Mouse (Mus musculus) neural tube, embryonic 11.5 days (tissue): ENCODE measurements around the gene B3gat3. TPM values are rescaled to one million over a fixed set of nuclear protein-coding genes. Genes with fewer than 3 reads are reported as not detected.

Experiments used
- ATAC-seq: fragments of 200-750 bp; cut with Nextera tagmentation; 2 replicates; pipeline ENCODE4 v1.8.0; 2017; ENCODE audit warnings: moderate number of reproducible peaks, mild to moderate bottlenecking, moderate TSS enrichment, moderate library complexity; ENCODE audit not compliant: insufficient read depth, low FRiP score, low TSS enrichment
- DNase-seq: peaks from one replicate; pipeline ENCODE4 v3.0.0-alpha.2; 2015; ENCODE audit warnings: low spot score
- H3K27ac ChIP-seq: fragments of 300-500 bp; sonication (generic); 2 replicates; pipeline ENCODE4 v1.5.1; 2014; ENCODE audit warnings: low read depth, mild to moderate bottlenecking, low read length
- H3K27me3 ChIP-seq: fragments of 300-500 bp; sonication (generic); 2 replicates; pipeline ENCODE4 v1.6.1; 2014; ENCODE audit warnings: mild to moderate bottlenecking, low read length, mixed read lengths; ENCODE audit not compliant: control insufficient read depth, insufficient read depth
- H3K36me3 ChIP-seq: fragments of 300-500 bp; sonication (generic); 2 replicates; pipeline ENCODE4 v1.6.1; 2014; ENCODE audit warnings: mild to moderate bottlenecking, low read length, moderate library complexity, mixed read lengths; ENCODE audit not compliant: control insufficient read depth, insufficient read depth
- H3K4me1 ChIP-seq: fragments of 300-500 bp; sonication (generic); 2 replicates; pipeline ENCODE4 v1.6.1; 2014; ENCODE audit warnings: low read length, mixed read lengths; ENCODE audit not compliant: control insufficient read depth, insufficient read depth
- H3K4me2 ChIP-seq: fragments of 300-500 bp; sonication (generic); 2 replicates; pipeline ENCODE4 v1.6.1; 2014; ENCODE audit warnings: low read depth, mild to moderate bottlenecking, moderate library complexity
- H3K4me3 ChIP-seq: fragments of 300-500 bp; sonication (generic); 2 replicates; pipeline ENCODE4 v1.5.1; 2014; ENCODE audit warnings: low read depth, low read length
- H3K9ac ChIP-seq: fragments of 300-500 bp; sonication (generic); 2 replicates; pipeline ENCODE4 v1.6.1; 2014; ENCODE audit warnings: mild to moderate bottlenecking, low read length
- H3K9me3 ChIP-seq: fragments of 300-500 bp; sonication (generic); 2 replicates; pipeline ENCODE4 v1.6.1; 2016; ENCODE audit warnings: low read length; ENCODE audit not compliant: control insufficient read depth
- WGBS: fragments of 180-500 bp; shearing (Covaris S2); extraction: QIAGEN DNeasy Blood & Tissue Kit; methylation state at CpG from one replicate; pipeline ENCODE4 v1.1.7; 2014; 5-methylcytosine and 5-hydroxymethylcytosine counted together
- polyA plus RNA-seq: library from polyadenylated mRNA; unstranded; fragments of >200 nt; fragmentation: Nextera tagmentation; extraction: Ambion mirVana; gene quantifications from 2 replicates; pipeline ENCODE4 v1.2.1, GENCODE M21; 2014

The B3gat3 gene
- polyA plus RNA-seq, 1 experiment from 2014 or later, result 59.0 TPM

DNA sequence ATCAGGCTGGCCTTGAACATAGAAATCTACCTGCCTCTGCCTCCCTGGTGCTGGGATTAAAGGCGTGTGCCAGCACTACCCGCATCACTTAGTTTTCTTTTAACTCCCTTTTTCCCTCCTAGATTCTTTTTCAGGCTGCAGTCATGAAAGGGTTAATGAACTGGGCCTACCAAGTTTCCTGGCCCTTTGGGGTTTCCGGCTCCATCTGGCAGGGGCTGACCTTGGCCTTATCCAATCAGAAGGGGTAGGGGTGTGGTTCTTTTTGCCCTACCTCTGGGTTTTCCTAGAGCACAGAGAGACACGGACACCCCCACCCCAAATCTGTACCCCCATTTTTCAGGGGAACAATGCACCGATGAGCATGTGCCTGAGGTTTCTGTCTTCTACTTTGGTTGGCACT is 24.6 kb downstream of the B3gat3 start:
- no peak overlapping the region for H3K27ac ChIP-seq
- no peaks in the 10 kb centered on the region for H3K9me3 ChIP-seq
- H3K27me3 ChIP-seq, result no peaks in the 10 kb centered on the region
- no peak overlapping the region for H3K9ac ChIP-seq
- no peak overlapping the region for H3K4me3 ChIP-seq
- ATAC-seq, result no peak
- H3K4me1 ChIP-seq, result peaks cover 9% of the 10 kb centered on the region; the same call in 1 of the 2 replicates
- no peak overlapping the region for H3K4me2 ChIP-seq
- DNase-seq, result peak; percentile 77
- 59% methylated on average over 5 of the region's 5 CpGs for WGBS
- H3K36me3 ChIP-seq, result peaks cover 30% of the 10 kb centered on the region

DNA sequence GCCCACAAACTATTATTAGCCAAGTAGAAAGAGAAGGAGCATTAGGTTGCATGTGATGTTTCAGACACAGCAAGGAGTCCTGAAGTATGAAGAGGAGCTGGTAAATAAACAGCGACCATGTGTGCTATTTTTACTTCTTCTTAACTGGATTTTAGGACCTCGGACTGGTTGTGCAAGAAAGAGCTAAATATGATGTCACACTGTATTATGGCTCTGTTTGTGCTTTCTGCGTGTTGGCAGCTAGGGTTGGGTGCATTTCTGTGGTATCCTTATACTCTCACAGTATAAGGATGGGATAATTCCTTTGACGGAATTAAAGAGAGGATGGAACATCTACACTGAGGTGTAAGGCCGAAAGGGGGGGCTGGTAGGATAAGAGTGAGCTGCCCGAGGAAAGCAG is 25.1 kb downstream of the B3gat3 start:
- DNase-seq (no peak), ATAC-seq (no peak)
- H3K4me2 ChIP-seq, result no peak overlapping the region
- H3K4me3 ChIP-seq, result no peak overlapping the region
- no peaks in the 10 kb centered on the region for H3K27me3 ChIP-seq
- WGBS, result 86% methylated on average over 6 of the region's 6 CpGs
- H3K27ac ChIP-seq, result no peak overlapping the region
- no peaks in the 10 kb centered on the region for H3K9me3 ChIP-seq
- peaks cover 30% of the 10 kb centered on the region for H3K36me3 ChIP-seq
- no peak overlapping the region for H3K9ac ChIP-seq
- peaks cover 9% of the 10 kb centered on the region; the same call in 1 of the 2 replicates for H3K4me1 ChIP-seq

DNA sequence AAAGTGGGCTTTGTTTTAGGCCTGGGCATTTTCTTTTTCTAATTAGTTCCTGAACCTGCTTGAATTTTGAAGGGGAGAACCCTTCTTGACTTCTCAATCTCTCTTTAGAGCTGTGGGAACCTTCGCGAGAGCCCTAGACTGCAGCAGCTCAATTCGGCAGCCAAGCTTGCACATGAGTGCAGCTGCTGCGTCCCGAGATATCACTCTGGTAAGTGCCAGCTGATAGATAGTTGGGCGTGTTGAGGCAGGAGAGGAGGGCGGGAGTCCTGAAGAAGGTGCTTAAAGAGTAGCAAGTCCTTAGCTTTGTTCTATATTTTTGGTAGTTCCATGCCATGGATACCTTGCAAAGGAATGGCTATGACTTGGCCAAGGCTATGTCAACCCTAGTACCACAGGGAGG is 26.8 kb downstream of the B3gat3 start:
- whole genome bisulfite sequencing, result 95% methylated on average over 7 of the region's 7 CpGs
- DNase-seq, result no peak
- Histone ChIP-seq H3K4me2 (no peak overlapping the region), H3K36me3 (peaks cover 36% of the 10 kb centered on the region), H3K27ac (no peak overlapping the region), H3K27me3 (no peaks in the 10 kb centered on the region), H3K4me3 (no peak overlapping the region), H3K4me1 (peaks cover 6% of the 10 kb centered on the region; the same call in 1 of the 2 replicates), H3K9ac (no peak overlapping the region), H3K9me3 (no peaks in the 10 kb centered on the region)
- ATAC-seq, result no peak

DNA sequence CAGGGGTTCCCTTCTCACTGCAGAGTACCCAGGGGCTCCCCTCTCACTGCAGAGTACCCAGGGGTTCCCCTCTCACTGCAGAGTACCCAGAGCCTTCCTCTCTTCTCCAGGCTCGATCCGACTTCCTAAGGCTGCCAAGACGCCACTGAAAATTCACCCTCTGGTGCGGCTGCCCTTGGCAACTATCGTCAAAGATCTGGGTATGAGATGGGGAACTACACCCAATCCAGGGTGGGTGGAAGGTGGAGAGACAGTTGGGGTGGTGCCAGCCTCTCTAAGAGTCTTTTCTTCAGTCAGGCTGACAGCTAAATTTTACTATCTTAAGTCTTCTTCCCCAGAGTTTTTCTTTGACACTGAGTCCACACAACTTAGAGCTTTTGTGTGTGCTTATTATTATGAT is 30.0 kb downstream of the B3gat3 start:
- ATAC-seq (no peak), DNase-seq (no peak)
- Histone ChIP-seq H3K4me3 (no peak overlapping the region), H3K27me3 (no peaks in the 10 kb centered on the region), H3K9ac (no peak overlapping the region), H3K27ac (no peak overlapping the region), H3K4me1 (no peaks in the 10 kb centered on the region; the same call in 1 of the 2 replicates), H3K9me3 (no peaks in the 10 kb centered on the region), H3K4me2 (no peak overlapping the region), H3K36me3 (peaks cover 36% of the 10 kb centered on the region)
- 91% methylated on average over 5 of the region's 5 CpGs for WGBS

DNA sequence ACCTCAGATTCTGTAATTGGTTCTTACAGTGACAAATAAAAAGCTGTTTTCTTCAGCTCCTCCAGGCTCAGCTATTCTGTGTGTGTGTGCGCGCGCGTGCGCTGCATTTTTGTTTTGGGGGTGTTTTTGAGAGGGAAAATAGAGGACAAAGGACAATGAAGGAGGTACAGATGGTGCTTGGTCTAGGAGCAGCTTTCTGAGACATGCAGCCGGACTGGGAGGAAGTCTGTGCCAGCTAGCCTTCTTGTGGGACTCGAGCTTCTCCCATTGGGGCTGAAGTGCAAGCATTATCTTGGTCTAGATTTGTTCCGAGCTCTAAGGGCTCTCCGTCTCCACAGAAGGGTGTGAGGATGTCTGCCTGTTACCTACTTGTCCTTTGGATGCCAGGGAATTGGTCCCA is 32.1 kb downstream of the B3gat3 start:
- peak overlapping the region; percentile 72; the same call in 1 of the 2 replicates for H3K27ac ChIP-seq
- no peak overlapping the region for H3K4me3 ChIP-seq

DNA sequence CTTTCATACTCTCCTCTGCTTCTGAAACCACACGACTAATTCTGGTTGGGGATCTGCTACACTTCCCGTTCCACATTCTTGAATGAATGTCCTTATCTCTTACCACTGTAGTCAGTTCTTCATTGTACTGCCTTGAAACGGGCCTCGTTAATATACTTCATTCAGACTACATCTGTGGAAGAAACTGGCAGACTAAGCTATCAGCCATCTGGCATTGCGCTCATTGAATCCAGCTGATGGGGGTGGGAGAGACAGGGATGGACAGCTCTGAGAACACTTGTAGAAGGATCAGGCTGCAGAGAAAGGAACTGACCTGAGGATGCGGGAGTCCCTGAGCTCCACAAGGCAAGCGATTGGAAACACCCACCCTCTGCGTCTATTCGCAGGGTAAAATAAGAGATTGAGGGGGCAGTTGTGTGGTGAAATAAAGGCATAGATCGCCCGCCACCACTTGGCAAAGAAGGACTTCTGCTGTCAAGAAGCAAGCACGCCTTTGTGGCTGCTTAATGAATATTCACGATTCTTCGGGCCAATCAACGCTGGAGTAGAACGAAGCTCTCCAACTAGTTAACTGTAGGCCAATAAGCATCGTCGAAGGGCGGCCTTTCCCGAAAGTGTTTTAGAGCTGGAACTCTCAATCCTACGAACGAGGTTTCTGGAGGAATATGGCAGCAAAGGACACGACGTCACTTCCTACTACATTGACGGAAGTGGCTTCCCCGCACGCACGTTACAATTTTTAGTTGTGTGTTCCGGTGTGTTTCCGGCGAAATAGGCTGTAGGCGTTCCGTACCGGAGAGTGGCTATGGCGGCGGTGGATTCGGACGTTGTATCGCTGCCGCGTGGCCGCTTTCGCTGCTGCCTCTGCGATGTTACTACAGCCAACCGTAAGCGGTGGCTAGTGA is 33.2 kb downstream of the B3gat3 start, which contains the start of gene Tut1:
TSS of gene Tut1 (plus strand) at position 713 of the 905 bp plus-strand sequence.
- Histone ChIP-seq H3K9me3 (no peaks in the 10 kb centered on the region), H3K4me3 (peak within 1 kb of the TSS; percentile 52), H3K27ac (peak within 1 kb of the TSS; percentile 72), H3K36me3 (peaks cover 15% of the 10 kb centered on the region), H3K27me3 (no peaks in the 10 kb centered on the region), H3K4me1 (no peaks in the 10 kb centered on the region), H3K9ac (peak within 1 kb of the TSS; percentile 71), H3K4me2 (peak within 1 kb of the TSS; percentile 82)
- peak; percentile 95 for ATAC-seq
- WGBS, result 4% methylated on average over 46 of the region's 46 CpGs
- DNase-seq, result peak; percentile 91

More for the DNA sequence above, 32.1 kb downstream of the B3gat3 start:
- 90% methylated on average over 9 of the region's 9 CpGs for WGBS
- no peaks in the 10 kb centered on the region for H3K9me3 ChIP-seq
- H3K4me1 ChIP-seq, result no peaks in the 10 kb centered on the region
- H3K27me3 ChIP-seq, result no peaks in the 10 kb centered on the region
- no peak for DNase-seq
- peaks cover 22% of the 10 kb centered on the region for H3K36me3 ChIP-seq
- ATAC-seq, result no peak
- H3K9ac ChIP-seq, result no peak overlapping the region; the same call in 1 of the 2 replicates
- no peak overlapping the region for H3K4me2 ChIP-seq

DNA sequence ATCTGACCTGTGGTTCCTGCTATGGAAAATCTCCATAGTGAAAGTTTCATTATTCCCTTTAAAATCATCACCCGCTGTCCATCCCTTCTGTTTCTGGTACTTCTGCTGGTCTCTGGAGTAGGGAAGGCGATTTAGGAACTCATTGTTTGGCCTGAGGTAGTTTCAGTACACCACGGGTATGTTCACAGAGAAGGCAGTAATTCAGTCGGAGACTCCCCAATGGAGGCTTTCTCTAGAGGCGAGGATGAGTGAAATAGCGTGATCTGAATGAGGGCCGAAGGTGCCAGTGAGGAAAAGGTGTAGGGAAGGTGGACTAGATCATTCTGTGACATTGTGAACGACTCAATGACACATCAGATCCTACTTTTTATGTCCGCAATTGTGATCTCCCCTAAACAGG is 34.0 kb downstream of the B3gat3 start:
- H3K4me1 ChIP-seq, result no peaks in the 10 kb centered on the region
- WGBS, result 9% methylated on average over 9 of the region's 9 CpGs
- peak overlapping the region; percentile 52 for H3K4me3 ChIP-seq
- H3K4me2 ChIP-seq, result peak overlapping the region; percentile 82
- no peak overlapping the region for H3K27ac ChIP-seq
- peak overlapping the region; percentile 65 for H3K9ac ChIP-seq
- DNase-seq (no peak), ATAC-seq (no peak)
- H3K27me3 ChIP-seq, result no peaks in the 10 kb centered on the region
- H3K9me3 ChIP-seq, result no peaks in the 10 kb centered on the region
- peaks cover 11% of the 10 kb centered on the region for H3K36me3 ChIP-seq

DNA sequence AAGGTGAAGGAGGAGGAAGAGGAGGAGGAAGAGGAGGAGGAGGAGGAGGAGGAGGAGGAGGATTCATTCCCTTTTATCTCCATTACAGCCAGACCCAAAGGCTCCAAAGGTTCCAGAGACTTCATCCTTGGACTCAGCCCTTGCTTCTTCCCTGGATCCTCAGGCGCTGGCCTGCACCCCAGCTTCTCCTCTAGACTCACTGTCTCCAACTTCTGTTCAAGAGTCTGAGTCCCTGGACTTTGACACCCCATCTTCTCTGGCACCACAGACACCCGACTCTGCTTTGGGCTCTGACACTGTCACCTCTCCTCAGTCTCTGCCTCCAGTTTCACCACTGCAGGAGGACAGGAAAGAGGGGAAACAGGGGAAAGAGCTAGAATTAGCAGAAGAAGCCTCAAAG is 42.1 kb downstream of the B3gat3 start:
- Histone ChIP-seq H3K27ac (no peak overlapping the region), H3K9ac (no peak overlapping the region), H3K4me3 (no peak overlapping the region), H3K27me3 (no peaks in the 10 kb centered on the region), H3K4me2 (no peak overlapping the region), H3K4me1 (no peaks in the 10 kb centered on the region), H3K9me3 (no peaks in the 10 kb centered on the region), H3K36me3 (peaks cover 28% of the 10 kb centered on the region)
- ATAC-seq, result no peak
- DNase-seq, result no peak
- WGBS, result 86% methylated on average over 2 of the region's 2 CpGs

DNA sequence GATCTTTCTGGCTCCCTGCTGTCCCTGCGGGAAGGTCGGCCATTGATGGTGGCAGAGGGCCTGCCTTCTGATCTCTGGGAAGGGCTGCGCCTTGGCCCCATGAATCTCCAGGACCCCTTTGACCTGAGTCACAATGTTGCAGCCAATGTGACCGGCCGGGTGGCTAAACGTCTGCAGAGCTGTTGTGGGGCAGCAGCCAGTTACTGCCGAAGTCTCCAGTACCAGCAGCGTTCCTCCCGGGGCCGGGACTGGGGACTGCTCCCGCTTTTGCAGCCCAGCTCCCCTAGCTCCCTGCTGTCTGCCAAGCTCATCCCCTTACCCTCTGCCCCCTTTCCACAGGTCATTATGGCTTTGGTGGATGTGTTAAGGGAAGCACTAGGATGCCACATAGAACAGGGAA is 44.9 kb downstream of the B3gat3 start:
- no peaks in the 10 kb centered on the region for H3K9me3 ChIP-seq
- H3K9ac ChIP-seq, result no peak overlapping the region; the same call in 1 of the 2 replicates
- DNase-seq (no peak), ATAC-seq (no peak)
- WGBS, result 87% methylated on average over 11 of the region's 11 CpGs
- no peak overlapping the region for H3K4me3 ChIP-seq
- H3K36me3 ChIP-seq, result peaks cover 23% of the 10 kb centered on the region
- H3K4me2 ChIP-seq, result no peak overlapping the region
- H3K27me3 ChIP-seq, result no peaks in the 10 kb centered on the region
- no peak overlapping the region for H3K27ac ChIP-seq
- no peaks in the 10 kb centered on the region for H3K4me1 ChIP-seq
